Mouse (Mus musculus): ENCODE measurements at regions not wholly inside any gene's neighbourhood (a gene's known extent, or its start where the extent isn't known, plus 50 kb on each side); places are given as distances from the start of the nearest gene placed in this dataset.

DNA sequence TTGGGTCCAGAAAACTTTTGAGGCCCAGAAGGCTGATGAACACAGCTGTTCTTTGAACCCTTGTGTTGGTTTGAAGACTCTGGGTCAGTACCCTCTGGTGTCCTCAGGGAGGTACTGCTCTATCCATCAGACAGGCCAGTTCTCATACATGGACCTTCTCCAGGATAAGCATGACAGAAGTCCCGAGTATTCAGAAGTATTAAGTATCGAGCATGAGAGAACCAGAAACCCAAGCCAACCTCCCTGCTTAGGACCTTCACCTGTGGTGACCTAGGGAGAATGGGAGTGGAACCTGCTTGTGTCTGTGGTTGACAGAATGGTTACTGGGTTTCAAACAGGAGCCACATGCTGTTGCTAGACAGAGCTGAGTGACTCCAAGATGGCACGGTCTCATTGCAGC, 167.5 kb upstream of the Id2 start:
- no peak for DNase-seq (ENCODE audit: low read depth, low spot score)
- WGBS = 94% methylated on average over 3 of the region's 3 CpGs

DNA sequence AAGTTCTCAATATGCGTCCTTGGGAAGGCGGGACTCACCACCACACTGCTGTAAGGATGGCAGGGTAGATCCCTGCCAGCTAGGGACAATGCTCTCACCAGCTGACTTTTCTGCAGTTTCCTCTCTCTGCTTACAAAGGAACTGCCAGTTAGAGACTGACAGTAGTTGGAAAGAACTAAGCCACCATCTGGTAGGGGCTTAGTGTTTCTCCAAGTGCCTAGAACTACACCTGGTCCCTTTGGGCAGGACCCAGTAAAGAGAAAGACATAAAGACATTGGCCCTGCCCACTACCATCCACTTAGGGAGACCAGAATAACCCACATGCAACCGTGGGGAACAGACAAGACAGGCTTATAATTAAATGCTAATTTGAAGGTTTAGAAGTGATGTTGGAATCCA, 165.5 kb upstream of the Id2 start:
- no peak for DNase-seq (ENCODE audit: low read depth, low spot score)
- WGBS = 86% methylated on average over 3 of the region's 3 CpGs

DNA sequence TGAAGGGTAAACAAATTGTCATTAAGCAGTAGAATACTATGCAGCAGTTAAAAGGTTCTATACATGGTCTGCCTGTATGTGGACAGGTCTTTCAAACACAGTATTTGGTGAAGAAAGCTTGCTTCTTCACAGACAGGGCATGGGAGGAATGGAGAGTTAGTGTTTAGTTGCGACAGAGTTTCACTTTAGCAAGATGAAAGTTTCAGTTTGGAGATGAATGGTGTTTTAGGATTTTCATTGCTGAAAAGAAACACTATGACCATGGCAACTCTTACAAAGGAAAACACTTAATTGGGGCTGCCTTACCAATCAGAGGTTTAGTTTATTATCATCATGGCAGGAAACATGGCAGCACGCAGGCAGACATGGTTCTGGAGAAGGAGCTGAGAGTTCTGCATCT, 162.2 kb upstream of the Id2 start:
- 90% methylated on average over 2 of the region's 2 CpGs for WGBS
- DNase-seq (ENCODE audit: low read depth, low spot score) = no peak

DNA sequence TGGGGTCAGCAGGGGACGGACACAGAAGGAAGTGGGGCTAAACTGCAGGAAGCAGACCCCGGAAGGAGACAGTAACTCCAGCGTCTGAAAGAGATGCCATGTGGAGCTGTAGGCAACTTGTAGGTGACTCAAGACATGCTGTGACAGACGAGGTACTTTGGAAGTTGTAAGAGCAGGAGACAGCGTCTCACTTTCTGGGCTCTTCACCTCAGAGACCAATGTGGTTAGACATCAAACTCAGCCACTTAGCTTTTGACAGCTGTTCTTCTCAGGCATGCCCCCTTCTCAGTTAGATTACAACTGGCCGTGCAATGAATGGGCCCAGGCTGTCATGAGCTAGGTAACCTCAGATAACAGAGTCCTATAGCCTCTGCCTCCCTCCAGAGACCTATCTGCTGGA, 159.3 kb upstream of the Id2 start:
- DNase-seq (ENCODE audit: low read depth, low spot score) = no peak
- 85% methylated on average over 6 of the region's 6 CpGs for WGBS

DNA sequence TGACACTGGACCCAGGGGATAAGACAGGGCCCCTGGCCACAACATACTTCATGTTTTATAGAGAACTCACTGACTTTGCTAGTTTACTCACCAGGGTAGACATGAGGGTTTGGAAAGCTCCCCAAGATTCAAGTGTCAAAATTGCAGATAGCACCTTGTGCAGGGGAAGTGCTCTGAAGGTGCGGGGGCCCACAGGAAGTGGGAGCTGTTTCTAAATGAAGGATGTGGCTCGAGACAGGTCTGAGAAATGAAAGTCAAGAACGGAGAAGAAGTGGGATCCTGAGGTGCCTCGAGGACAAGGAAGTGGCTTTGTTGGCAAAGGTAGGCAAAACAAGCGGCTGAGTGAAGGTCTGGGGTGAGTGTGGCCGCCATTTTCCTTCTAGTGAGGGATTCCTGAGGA, 157.8 kb upstream of the Id2 start:
- DNase-seq (ENCODE audit: low read depth, low spot score) = no peak
- WGBS = 81% methylated on average over 6 of the region's 6 CpGs

DNA sequence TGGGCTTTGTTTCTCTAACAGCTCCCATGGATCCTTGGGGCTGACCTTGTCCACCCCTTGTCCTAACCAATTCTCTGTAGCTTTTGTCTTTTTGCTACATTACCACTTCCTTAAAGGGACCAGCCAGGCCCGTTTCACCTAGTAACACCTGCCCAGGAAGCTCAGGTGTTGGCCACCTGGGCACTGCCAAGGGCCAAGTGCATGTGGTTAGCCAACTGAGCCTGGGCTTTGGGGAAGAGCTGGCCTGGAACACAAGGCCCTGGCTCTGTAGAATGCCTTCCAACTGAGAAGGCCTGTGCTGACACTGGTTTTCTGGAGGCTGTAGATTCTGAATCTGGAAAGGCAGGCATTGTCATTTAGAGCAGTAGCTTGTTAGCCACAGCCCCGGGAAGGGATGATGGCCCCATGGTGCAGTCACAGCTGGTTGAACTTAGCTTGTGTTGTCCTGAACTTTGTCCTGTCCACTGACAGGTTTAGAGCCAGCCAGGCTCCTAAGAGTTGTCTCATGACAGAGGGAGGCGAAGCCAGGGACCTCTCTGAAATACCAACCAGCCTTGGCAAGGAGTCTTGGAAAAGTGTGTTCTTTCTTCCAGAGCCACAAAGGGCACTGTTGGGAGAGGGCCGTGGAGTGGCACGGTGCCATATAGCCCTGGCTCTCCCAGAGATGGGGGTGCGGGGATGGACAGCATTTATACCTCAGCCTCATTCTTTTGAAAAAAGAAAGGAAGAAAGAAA, 156.0 kb upstream of the Id2 start:
- WGBS = 77% methylated on average over 6 of the region's 6 CpGs
- no peak for DNase-seq (ENCODE audit: low read depth, low spot score)

DNA sequence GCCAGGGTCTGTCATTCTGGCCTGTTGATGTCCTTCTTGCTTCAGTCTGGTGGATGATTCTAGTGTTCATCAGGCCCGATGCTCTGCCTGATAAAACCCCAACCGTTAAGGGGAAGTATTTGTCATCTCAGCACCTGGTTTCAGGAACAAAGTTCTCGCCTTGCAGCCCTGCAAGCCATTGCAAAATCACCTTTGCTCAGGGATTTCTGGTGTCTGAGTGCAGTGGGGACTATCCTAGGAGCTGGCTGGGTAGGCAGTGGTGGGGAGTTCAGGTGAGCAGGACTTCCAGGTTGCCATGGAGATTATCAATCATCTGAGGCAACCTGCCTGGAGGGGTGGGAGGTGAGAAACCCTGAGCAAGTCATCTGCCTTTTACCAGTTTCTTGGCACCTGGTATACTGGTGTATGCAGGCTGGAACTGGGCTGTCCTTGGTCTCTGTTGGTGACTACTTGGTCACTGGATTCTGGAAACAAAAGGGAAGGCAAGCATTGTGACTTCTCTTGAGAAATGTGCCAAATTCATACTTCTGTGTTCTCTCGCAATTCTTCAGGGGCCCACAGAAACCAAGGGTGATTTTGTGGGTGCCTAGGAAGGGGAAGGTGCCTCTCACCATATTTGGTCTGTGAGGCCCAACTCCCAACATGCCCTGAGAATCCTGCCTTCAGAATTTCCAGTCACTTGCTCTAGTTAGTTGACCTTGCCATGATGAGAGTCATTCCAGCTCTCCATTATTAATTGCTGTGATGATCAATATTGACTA, 154.7 kb upstream of the Id2 start:
- WGBS = 44% methylated on average over 4 of the region's 4 CpGs

DNA sequence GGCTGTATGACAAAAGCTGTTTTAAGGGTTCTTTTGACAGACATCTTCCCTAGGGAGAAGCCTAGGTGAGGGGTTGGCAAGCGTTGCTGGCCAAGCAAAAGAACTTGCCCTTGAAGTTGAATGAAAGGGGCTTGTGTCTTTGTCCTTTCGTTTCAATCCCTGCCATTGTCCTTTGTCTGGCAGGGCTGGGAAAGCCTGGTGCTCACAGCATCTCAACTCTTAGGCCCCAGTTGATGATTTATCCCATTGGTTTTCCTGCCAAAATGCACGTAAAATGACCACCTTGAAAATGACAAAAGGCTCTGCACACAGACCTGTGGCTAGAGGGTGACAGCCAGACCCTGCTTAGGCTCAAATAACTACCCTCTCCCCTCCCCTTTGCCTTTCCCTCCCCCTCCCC, 153.9 kb upstream of the Id2 start:
- no peak for DNase-seq (ENCODE audit: low read depth, low spot score)
- WGBS = 78% methylated on average over 3 of the region's 3 CpGs

More for the DNA sequence above, 154.7 kb upstream of the Id2 start:
- no peak for DNase-seq (ENCODE audit: low read depth, low spot score)

DNA sequence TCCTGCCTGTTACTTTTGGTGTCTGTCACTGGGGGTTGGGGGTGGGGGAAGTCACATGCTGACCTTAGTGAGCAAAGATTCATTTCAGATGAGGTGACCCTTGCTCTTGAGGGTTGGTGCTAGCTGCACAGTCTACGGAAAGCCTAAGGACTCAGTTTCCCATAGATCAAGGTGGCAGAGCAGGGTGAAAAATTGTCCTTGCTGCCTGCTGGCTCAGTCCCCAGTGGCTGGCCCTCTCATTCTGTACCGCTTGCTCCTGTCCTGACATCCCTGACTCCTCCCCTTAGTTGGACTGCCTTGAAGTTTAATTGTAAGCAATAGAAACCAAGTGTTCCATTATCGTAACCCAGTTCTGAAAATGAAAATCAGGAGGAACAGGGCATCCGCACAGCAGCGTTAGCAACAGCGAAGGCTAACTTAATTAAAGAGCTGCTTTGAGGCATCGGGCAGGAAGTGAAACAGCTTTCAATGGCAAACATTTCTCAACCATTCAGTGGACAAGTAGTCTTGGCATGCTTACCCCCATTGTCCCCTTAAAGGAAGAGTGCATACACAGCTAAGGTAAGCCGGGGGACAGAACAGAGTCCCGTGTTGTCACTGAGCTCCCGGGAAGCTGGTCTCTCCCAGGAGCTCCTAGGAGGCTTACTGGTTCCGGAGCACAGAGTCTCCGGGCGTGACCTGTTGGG, 151.9 kb upstream of the Id2 start:
- no peak for DNase-seq (ENCODE audit: low read depth, low spot score)
- WGBS = 60% methylated on average over 13 of the region's 13 CpGs

DNA sequence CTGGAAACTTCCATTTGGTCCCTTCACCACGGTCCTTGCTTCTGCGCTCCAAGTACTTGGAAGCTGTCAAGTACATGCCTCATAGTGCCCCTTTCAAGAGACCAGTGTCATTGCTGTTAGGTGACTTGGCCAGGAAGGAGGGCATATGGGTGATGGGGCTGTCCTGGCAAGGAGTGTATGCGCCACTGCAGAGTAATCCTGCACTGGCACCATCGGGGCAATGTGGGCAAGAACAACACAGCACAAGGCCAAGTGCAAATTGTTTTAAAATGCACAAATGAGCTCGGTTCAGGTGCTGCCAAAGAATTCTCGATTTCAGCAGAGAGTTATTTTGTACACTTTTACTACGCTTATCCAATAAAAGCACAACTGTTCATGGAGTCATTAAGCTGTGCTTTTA, 149.6 kb upstream of the Id2 start:
- 79% methylated on average over 7 of the region's 7 CpGs for WGBS
- no peak for DNase-seq (ENCODE audit: low read depth, low spot score)

DNA sequence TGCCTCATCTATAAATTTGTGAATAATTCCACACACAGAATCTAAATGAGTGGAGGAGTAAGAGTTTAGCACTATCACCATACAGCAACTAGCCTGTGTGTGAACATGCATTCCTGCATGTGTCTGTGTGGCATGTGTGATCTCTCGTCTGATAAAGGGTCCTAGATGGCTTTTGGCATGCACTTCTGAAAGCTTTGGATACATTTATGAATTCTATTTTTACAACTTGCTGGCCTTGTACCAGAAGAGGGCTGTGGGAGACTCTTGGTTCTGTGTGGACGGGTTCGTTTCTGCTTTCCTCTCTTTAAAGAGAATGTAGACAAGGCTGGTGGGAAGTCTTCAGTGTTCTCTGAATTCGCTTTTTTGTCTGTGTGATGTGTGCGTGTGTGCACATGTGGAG, 148.7 kb upstream of the Id2 start:
- 78% methylated on average over 5 of the region's 5 CpGs for WGBS
- DNase-seq (ENCODE audit: low read depth, low spot score) = no peak

DNA sequence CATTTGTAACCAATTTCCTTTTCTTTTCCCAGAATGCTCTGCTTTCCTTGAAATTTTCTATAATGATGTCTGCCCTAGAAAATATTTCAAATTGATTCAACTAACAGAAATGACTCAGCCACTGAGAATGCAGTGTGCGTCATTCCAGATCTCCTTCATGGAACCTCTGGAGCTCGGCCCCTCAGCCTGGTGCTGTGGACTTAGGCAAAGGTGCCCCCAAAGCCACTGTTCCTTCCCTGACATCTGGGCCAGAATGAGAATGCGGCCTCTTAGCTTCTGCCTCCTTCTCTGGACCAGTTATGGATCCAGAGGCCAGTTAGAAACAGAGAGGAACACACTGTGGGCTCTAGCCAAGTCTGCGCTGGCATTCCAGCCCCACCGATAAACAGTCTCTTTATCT, 148.3 kb upstream of the Id2 start:
- DNase-seq (ENCODE audit: low read depth, low spot score) = no peak
- 87% methylated on average over 5 of the region's 5 CpGs for WGBS

DNA sequence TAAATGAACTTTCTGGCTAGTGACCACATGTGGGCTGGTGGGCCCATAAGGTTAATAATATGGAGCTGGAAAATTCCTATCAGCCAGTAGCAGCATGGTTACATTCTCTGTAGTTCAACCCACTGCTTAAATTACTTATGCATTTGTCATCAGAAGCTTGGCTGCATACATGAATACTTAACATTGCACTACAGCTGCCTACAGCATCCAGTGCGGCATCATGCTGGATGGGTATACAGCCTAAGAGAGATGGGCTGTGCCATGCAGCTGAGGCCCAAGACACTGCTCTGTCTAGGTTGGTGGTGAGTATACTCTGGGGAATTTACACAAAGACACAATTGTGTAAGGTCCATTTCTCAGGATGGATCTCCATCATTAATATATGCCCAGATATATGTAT, 147.7 kb upstream of the Id2 start:
- 91% methylated on average over 1 of the region's 1 CpGs for WGBS
- no peak for DNase-seq (ENCODE audit: low read depth, low spot score)

DNA sequence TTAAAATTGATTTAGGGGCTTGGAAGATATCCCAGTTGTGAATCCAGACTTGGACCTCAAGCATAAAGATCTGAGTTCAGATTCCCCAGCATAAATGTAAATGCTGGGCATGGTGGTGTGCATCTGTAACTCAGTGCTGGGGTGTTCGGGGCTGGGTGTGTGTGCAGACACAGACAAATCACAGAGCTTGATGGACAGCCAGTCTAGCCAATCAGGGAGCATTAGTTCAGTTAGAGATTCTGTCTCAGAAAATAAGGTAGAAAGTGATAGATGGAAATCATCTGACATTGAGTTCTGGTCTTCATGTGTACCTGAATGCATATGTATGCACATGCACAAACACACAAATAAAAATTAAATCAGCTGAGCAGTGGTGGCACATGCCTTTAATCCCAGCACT, 147.0 kb upstream of the Id2 start:
- 76% methylated on average over 1 of the region's 1 CpGs for WGBS
- no peak for DNase-seq (ENCODE audit: low read depth, low spot score)

DNA sequence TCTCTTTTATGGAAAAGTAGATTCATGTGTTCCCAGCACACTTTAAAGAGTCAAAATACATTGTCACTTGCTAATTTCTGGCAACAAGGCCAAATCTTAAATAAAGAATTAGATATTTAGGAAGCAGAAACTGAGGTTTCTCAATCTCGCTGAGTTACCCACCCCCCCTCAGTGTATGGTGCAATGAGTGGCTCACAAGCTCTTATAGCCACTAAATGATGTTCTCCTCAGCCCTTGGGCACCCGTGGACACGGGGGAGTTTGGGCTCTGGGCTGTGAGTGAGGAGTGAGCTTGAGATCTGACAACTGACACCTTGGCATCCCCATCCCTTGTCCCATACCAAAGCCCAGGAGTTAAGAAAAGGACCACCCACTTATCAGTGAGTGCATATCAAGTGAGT, 145.4 kb upstream of the Id2 start:
- no peak for DNase-seq (ENCODE audit: low read depth, low spot score)
- 74% methylated on average over 3 of the region's 3 CpGs for WGBS

DNA sequence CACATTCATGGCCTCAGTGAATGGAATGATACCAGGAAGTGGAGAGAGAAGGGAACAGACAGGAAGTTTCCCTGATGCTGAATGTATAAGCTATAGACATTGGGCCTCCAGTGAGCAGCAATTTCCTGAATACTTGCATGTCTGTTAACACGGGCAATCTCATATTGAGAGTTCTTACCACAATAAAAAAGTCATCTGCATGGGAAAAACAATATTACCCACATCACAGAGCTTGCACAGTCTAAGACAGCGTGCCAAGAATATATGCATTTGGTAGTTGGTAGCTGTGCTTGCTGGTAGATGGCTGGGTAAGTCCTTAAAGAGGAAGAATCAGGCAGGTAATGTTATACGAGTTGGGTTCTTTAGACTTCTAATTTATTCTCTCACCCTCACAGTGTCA, 144.7 kb upstream of the Id2 start:
- WGBS = 74% methylated on average over 3 of the region's 3 CpGs
- no peak for DNase-seq (ENCODE audit: low read depth, low spot score)

DNA sequence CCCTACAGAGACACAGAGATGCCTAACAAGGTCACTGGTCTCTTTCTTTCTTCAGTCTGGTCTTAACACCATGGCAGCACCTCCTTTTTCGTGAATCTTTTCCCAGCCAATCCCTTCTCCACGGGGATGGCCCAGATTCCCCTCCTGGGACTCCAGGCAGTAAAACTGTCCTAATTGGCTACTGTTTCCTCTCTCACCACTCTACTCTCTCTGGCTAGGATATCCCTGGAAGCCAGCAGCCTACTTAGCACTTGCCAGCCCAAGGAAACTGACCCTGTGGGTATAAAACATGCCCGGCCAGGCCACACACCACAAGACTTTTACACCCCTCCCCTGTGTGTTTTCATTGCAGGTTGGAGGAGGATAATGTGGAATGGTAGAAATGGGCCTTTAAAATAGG, 143.9 kb upstream of the Id2 start:
- WGBS = 71% methylated on average over 3 of the region's 3 CpGs
- no peak for DNase-seq (ENCODE audit: low read depth, low spot score)

DNA sequence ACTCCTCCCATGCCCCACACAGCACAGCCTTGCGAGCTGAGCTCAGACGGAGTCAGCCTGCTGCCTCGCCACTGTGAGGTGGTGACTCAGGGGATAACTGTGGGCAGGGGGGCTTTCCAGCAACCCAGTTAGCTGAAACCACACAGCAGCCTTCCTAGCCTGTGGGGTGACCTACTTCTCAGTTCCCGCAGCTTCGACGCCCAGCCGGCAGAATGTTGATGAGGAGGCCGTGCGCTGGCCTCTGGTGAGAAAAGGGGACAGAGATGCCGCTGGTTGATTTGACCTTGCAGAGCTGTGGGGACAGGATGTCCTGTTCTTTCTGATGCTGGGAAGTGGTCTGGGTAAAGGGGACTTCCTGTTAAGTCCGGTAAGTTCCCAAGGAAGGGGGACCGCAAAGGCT, 143.2 kb upstream of the Id2 start:
- DNase-seq (ENCODE audit: low read depth, low spot score) = no peak
- WGBS = 74% methylated on average over 12 of the region's 12 CpGs

DNA sequence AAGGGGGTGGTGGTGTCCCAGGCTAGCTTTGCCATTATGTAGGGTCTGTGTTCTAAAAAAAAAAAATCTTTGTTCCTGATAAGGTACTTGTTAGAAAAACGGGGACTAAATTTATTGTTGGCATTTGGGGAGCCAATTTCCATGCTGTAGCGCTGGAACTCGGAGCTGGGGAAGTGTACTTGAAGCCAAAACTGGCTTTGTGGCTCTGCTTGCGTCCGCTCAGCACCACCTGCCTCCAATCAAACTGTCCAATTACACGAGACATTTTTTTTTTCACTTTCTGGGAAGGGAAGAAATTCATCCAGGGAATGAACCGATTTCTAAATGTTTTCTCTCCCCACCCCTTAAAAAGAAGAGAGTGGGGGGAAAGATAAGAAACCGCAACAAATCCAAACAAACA, 138.1 kb upstream of the Id2 start:
- 60% methylated on average over 8 of the region's 8 CpGs for WGBS
- no peak for DNase-seq (ENCODE audit: low read depth, low spot score)

DNA sequence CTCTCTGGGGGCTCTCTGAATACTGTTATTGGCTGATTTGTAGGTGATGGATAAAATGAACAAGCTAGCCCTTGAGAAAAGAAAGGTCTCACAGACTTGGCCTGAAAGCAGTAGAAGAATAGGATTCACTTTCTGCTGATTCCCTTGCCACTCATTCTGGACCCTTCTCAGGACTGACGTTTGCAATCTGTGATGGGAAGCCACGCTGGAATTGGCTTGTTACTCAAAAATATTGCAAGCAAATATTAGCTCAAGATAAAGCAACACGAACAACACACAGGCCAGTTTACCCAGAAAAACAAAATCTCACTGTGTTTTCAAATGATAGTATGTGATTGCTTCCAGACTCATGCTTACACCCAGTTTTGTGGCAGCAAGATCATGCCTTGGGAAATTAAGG, 137.7 kb upstream of the Id2 start:
- whole genome bisulfite sequencing = 41% methylated on average over 3 of the region's 3 CpGs
- DNase-seq (ENCODE audit: low read depth, low spot score) = no peak

DNA sequence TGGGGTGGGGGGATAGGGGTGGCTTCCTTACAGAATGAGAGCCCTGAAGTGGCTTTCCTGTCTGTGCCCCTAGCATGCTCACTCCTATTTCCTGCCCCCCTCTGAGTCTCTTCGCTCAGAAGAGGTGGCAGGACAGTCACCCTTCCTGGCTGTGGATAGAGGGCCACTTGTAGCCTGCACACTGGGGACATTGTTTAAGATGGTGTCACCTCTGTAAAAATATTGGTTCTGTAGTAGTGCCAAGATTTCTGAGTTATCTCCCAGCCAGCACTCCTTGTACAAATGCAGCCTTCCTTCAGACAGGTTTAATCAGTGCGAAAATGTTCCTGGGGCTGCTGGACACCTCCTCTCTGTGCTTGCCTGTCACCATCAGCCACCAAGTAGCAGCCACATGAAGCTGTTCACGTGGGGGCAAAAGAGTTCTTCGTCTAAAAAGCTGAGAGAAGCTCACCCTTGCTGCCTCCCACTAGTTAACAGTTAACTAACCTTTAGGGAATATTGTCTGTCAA, 136.1 kb upstream of the Id2 start:
- WGBS = 29% methylated on average over 4 of the region's 4 CpGs
- no peak for DNase-seq (ENCODE audit: low read depth, low spot score)
